Mouse (Mus musculus) neural tube, embryonic 14.5 days (tissue): ENCODE results near the gene Sptssa. TPM values are rescaled to one million over a fixed set of nuclear protein-coding genes. Genes with fewer than 3 reads are reported as not detected.
"Not testable (repeated sequence)": the region's sequence is repeated elsewhere in the genome, so short reads cannot be mapped to it uniquely, and the experiment has no call there.

ENCODE experiments used
- ATAC-seq: fragments of 200-750 bp; cut with Nextera tagmentation; 2 replicates; pipeline ENCODE4 v1.8.0; 2017; ENCODE audit warnings: low read depth, mild to moderate bottlenecking, moderate TSS enrichment, moderate library complexity
- H3K27ac ChIP-seq: fragments of 300-500 bp; sonication (generic); 2 replicates; pipeline ENCODE4 v1.5.1; 2014; ENCODE audit warnings: low read depth, mild to moderate bottlenecking, control low read depth, low read length, moderate library complexity, mixed read lengths
- H3K27me3 ChIP-seq: fragments of 300-500 bp; sonication (generic); 2 replicates; pipeline ENCODE4 v1.6.1; 2014; ENCODE audit warnings: low read length; ENCODE audit not compliant: control insufficient read depth, insufficient read depth
- H3K36me3 ChIP-seq: fragments of 300-500 bp; sonication (generic); 2 replicates; pipeline ENCODE4 v1.6.1; 2014; ENCODE audit warnings: low read length, mixed read lengths; ENCODE audit not compliant: control insufficient read depth, insufficient read depth
- H3K4me1 ChIP-seq: fragments of 300-500 bp; sonication (generic); 2 replicates; pipeline ENCODE4 v1.6.1; 2014; ENCODE audit warnings: low read length; ENCODE audit not compliant: control insufficient read depth, insufficient read depth
- H3K4me2 ChIP-seq: fragments of 300-500 bp; sonication (generic); 2 replicates; pipeline ENCODE4 v1.6.1; 2014; ENCODE audit warnings: mild to moderate bottlenecking, low read depth, low read length, control low read depth
- H3K4me3 ChIP-seq: fragments of 300-500 bp; sonication (generic); 2 replicates; pipeline ENCODE4 v1.5.1; 2014; ENCODE audit warnings: low read depth, low read length, control low read depth, mixed read lengths
- H3K9ac ChIP-seq: fragments of 300-500 bp; sonication (generic); replicated peaks from 2 replicates; pipeline ENCODE4 v1.6.1; 2014; ENCODE audit warnings: low read depth, mild to moderate bottlenecking, control low read depth, low read length, mixed read lengths
- H3K9me3 ChIP-seq: fragments of 300-500 bp; sonication (generic); 2 replicates; pipeline ENCODE4 v1.6.1; 2016; ENCODE audit warnings: low read length; ENCODE audit not compliant: control insufficient read depth
- WGBS: fragments of 180-500 bp; shearing (Covaris S2); extraction: QIAGEN DNeasy Blood & Tissue Kit; methylation state at CpG from one replicate; pipeline ENCODE4 v1.1.7; 2014; 5-methylcytosine and 5-hydroxymethylcytosine counted together
- polyA plus RNA-seq: library from polyadenylated mRNA; unstranded; fragments of >200 nt; fragmentation: Nextera tagmentation; extraction: Ambion mirVana; gene quantifications from 2 replicates; pipeline ENCODE4 v1.2.1, GENCODE M21; 2014

Sptssa gene
- polyA plus RNA-seq, 1 experiment from 2014 or later: 219 TPM

DNA sequence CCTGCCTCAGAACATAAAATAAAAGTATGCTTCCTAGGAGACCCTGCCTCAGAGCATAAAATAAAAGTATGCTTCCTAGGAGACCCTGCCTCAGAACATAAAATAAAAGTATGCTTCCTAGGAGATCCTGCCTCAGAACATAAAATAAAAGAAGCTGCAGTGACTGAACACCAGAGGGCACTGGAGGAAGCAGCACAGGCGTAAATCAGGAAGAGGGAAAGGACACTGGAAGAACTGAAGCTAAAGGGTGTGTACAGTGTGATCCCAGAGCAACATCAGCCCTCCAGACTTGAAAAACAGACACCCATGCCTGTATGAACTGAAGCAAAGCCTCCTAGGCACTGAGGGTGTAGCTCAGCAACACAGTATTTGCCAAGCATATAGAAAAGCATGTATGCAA lies 26.8 kb upstream of the Sptssa start:
- Histone ChIP-seq H3K27me3 (no peaks in the 10 kb centered on the region), H3K4me3 (no peak overlapping the region), H3K36me3 (peaks cover 20% of the 10 kb centered on the region; the same call in 1 of the 2 replicates), H3K27ac (no peak overlapping the region), H3K9ac (no peak overlapping the region), H3K4me1 (no peaks in the 10 kb centered on the region), H3K9me3 (no peaks in the 10 kb centered on the region), H3K4me2 (no peak overlapping the region)
- WGBS: 16% methylated on average over 1 of the region's 1 CpGs
- no peak for ATAC-seq

DNA sequence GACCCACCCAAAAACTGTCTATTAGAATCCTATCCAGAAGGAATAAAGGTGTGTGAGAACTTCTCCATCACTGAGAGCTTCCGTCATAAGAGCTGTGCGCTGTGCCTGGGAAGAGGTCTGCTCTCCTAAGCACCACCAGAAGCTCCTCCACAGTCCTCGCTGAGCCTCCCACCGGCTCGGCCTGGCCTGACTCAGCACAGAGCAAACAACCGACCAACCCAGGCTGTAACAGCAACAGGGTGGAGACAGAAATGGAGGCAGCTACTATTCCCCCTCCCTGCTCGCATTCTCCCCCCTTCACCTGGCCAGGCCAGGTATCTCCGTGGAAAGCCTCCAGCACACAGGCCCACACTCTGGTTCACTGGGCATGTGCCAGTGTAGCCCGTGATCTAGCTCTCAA lies 20.3 kb upstream of the Sptssa start:
- no peaks in the 10 kb centered on the region for H3K9me3 ChIP-seq
- no peak overlapping the region for H3K4me2 ChIP-seq
- no peaks in the 10 kb centered on the region for H3K4me1 ChIP-seq
- WGBS: 94% methylated on average over 9 of the region's 9 CpGs
- no peak overlapping the region for H3K27ac ChIP-seq
- H3K9ac ChIP-seq: no peak overlapping the region
- H3K27me3 ChIP-seq: no peaks in the 10 kb centered on the region
- ATAC-seq: no peak
- peaks cover 29% of the 10 kb centered on the region for H3K36me3 ChIP-seq
- H3K4me3 ChIP-seq: no peak overlapping the region

DNA sequence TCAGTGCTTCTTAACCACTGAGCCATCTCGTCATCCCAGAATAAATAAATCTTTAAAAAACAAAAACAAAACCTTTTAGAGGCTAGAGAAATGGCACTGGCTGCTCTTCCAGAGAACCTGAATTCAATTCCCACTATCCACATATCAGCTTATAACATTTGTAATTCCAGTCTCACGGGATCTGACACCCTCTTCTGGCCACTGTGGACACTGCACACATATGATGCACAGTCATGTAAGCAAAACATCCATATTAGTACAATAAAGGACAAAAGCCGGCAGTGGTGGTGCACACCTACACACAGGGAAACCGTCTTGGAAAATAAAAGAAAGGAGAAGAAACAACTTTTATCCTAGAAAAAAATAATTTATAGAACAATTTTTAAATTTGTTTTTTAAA lies 19.0 kb upstream of the Sptssa start:
- no peak overlapping the region for H3K4me3 ChIP-seq
- WGBS: 94% methylated on average over 4 of the region's 4 CpGs
- no peak overlapping the region for H3K4me2 ChIP-seq
- H3K27me3 ChIP-seq: no peaks in the 10 kb centered on the region
- no peak overlapping the region for H3K27ac ChIP-seq
- H3K4me1 ChIP-seq: no peaks in the 10 kb centered on the region
- ATAC-seq: no peak
- H3K9me3 ChIP-seq: no peaks in the 10 kb centered on the region
- no peak overlapping the region for H3K9ac ChIP-seq
- peaks cover 36% of the 10 kb centered on the region for H3K36me3 ChIP-seq

DNA sequence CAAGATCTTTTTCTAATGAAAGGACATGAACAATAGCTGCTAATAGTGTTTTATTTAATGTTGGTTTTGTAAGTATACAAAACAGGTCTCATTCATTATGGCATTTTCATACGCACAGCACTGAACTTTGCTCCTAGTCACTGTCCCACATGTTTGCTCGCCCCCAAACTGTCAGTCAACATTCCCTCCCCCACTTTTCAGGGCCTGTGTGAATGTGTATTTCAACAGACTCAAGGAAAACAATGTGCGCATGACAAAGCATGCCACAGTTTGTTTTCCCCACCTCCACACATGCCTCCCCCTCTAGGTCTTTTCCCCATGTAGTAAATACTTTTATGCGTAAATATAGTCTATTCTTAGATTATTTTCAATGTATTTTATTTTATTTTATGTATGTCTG lies 14.9 kb upstream of the Sptssa start:
- WGBS: 93% methylated on average over 4 of the region's 4 CpGs
- Histone ChIP-seq H3K27ac (no peak overlapping the region), H3K4me2 (no peak overlapping the region), H3K27me3 (no peaks in the 10 kb centered on the region), H3K4me3 (no peak overlapping the region), H3K36me3 (peaks cover 21% of the 10 kb centered on the region), H3K4me1 (no peaks in the 10 kb centered on the region), H3K9me3 (no peaks in the 10 kb centered on the region), H3K9ac (no peak overlapping the region)
- no peak for ATAC-seq

DNA sequence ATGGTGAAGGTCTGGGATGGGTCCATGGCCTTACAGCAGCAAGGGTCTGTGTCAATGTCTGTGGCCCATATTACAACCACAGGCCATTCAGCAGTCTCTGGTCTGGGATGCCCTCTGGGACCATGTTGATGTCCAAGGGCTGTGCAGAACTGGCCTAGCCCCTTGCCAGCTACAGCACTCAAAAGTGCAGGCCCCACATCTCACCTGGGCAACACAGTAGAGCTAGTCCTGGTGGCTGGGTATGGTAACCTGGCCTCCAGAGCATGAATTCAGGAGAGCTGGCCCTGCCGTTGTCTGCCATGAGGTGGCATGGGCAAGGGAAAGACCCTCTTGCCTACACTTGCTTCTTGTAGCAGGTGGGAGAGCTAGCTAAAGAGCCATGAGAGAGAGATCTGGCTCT lies 11.8 kb upstream of the Sptssa start:
- WGBS: 92% methylated on average over 1 of the region's 1 CpGs
- Histone ChIP-seq H3K9ac (no peak overlapping the region), H3K9me3 (no peaks in the 10 kb centered on the region), H3K36me3 (peaks cover 17% of the 10 kb centered on the region), H3K4me3 (no peak overlapping the region), H3K27me3 (no peaks in the 10 kb centered on the region), H3K27ac (no peak overlapping the region), H3K4me2 (no peak overlapping the region), H3K4me1 (no peaks in the 10 kb centered on the region)
- ATAC-seq: no peak

DNA sequence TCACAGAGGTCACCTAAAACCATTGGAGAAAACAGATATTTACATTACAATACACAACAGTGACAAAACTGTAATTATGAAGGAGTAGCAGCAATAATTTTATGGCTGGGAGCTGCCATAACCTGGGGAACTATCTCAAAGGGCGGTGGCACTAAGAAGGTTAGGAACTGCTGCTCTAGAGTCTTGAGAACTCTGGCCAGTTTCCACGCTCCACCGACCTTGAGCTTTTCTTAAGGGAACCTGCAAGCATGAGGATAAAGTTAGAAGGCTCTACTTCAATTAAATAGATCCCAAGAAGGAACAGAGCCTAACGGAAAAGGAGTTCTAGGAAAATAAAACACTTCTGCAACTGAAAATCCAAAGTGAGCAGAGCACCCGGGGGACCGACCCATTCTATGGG lies 9.2 kb upstream of the Sptssa start:
- H3K27ac ChIP-seq: no peak overlapping the region
- H3K4me3 ChIP-seq: no peak overlapping the region
- no peaks in the 10 kb centered on the region for H3K36me3 ChIP-seq
- no peak for ATAC-seq
- no peak overlapping the region for H3K4me2 ChIP-seq
- no peaks in the 10 kb centered on the region for H3K9me3 ChIP-seq
- no peak overlapping the region for H3K9ac ChIP-seq
- no peaks in the 10 kb centered on the region for H3K27me3 ChIP-seq
- no peaks in the 10 kb centered on the region for H3K4me1 ChIP-seq
- 85% methylated on average over 6 of the region's 6 CpGs for WGBS

DNA sequence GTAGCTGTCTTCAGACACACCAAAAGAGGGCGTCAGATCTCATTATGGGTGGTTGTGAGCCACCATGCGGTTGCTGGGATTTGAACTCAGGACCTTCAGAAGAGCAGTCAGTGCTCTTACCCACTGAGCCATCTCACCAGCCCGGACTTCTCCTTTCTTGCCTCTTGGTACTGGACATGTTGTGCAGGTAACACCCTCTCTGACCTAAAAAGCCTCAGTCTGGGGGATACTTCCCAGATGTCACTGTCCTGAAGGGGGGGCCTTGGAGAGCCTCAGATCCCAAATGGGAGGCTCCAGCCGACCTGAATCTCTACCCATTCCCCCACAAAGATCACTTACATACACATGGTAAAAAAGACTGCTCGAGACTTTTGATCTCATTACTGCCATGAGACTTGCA lies 5.1 kb upstream of the Sptssa start:
- not testable (repeated sequence) for H3K4me1 ChIP-seq, H3K4me3 ChIP-seq, H3K9me3 ChIP-seq, H3K27ac ChIP-seq, ATAC-seq, H3K9ac ChIP-seq, H3K4me2 ChIP-seq, H3K27me3 ChIP-seq, H3K36me3 ChIP-seq
- WGBS: 80% methylated on average over 5 of the region's 5 CpGs

DNA sequence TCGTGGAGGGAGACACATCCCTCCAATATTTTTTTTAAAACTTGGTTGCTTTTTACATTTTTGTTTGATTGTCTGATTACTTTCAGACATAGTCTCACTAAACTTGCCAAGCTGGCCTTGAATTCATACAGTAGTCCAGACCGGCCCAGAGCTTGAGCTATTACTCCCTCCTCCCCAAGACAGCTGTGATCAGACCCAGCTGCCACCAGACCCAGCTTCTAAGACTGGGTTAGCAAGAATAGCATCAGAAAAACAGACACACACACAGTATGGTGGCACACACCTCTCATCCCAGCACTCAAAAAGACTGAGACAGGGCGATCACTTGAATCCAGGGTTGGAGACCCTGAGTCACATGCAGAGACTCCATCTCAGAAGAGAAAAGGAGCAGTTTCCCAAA lies 3.5 kb upstream of the Sptssa start:
- 90% methylated on average over 3 of the region's 3 CpGs for WGBS
- Histone ChIP-seq H3K4me1 (peaks cover under 1% of the 10 kb centered on the region), H3K4me3 (no peak overlapping the region), H3K27me3 (no peaks in the 10 kb centered on the region), H3K27ac (no peak overlapping the region), H3K36me3 (no peaks in the 10 kb centered on the region), H3K9me3 (no peaks in the 10 kb centered on the region), H3K4me2 (no peak overlapping the region), H3K9ac (no peak overlapping the region)
- ATAC-seq: no peak

DNA sequence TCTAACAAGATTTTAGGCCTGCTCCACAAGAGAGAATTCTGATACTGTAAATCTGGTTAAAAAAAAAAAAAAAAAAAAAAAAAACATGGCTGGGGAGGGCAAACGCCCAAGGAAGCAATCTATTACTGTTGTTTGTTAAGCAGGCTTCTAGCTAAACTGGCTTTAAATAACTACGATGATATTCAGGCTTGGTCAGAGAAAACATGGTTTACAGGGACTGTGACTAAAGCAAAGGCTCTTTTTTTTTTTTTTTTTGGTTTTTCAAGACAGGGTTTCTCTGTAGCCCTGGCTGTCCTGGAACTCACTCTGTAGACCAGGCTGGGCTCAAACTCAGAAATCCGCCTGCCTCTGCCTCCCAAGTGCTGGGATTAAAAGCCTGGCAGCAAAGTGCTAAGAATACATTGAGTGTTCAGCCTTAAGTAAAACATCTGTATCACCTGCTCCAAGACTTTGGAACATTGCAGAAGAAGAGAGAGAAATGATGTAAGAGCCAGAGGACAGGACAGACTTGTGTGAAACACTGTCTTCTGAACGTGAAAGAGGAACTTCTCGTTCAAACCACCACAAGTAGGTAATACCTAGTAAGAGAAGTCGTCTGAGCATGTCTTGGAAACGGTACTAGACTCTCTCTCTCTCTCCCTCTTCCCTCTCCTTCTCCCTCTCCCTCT lies 2.2 kb upstream of the Sptssa start:
- ATAC-seq: no peak

More for the DNA sequence above, 2.2 kb upstream of the Sptssa start:
- Histone ChIP-seq H3K4me2 (no peak overlapping the region), H3K27ac (no peak overlapping the region), H3K27me3 (no peaks in the 10 kb centered on the region), H3K9ac (no peak overlapping the region), H3K4me3 (no peak overlapping the region), H3K4me1 (peaks cover 8% of the 10 kb centered on the region), H3K36me3 (no peaks in the 10 kb centered on the region), H3K9me3 (no peaks in the 10 kb centered on the region)
- WGBS: 77% methylated on average over 7 of the region's 7 CpGs
